Mouse (Mus musculus) testis, adult 2 months (tissue): ENCODE measurements at regions not wholly inside any gene's neighbourhood (a gene's known extent, or its start where the extent isn't known, plus 50 kb on each side); places are given as distances from the start of the nearest gene placed in this dataset.

ENCODE experiments used
- CTCF ChIP-seq: fragments of 200-500 bp; IDR thresholded peaks from 2 replicates; pipeline ENCODE4 v1.5.1; 2012; ENCODE audit warnings: low read depth, mild to moderate bottlenecking, inconsistent platforms, low read length, moderate library complexity; ENCODE audit not compliant: control insufficient read depth, insufficient read depth, insufficient replicate concordance
- POLR2A ChIP-seq: fragments of 200-500 bp; IDR thresholded peaks from 2 replicates; pipeline ENCODE4 v1.6.1; 2012; ENCODE audit warnings: low read depth, mild to moderate bottlenecking, inconsistent platforms, low read length, moderate library complexity; ENCODE audit not compliant: control insufficient read depth

DNA sequence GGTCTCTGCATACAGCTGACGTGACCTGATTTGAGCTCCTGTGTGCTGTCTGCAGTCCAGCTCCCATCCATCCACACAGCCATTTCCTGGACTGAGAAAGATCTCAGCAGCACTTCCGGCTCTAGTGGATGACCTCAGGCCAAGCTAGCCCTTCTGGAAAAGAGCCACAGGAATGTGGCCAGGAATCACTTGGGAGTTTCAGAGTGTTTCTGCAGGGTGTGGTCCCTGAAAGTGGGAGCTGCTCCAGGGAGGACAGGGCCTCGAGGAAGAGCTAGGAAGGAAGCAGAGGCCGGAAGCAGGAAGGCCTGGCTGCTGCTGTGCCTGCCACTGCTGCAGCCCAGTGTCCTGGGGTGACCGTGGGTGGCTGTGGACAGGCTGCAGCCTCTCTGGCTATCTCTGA, 142.5 kb downstream of the Chst1 start:
- TF ChIP-seq CTCF (no peak), POLR2A (no peak)
